Mouse (Mus musculus) liver, embryonic 13.5 days (tissue): ENCODE measurements around the gene Aurkaip1. TPM values are rescaled to one million over a fixed set of nuclear protein-coding genes. Genes with fewer than 3 reads are reported as not detected.
A peak's percentile ranks its signal among the peaks of the same experiment; 100 is the strongest.

Experiments
- ATAC-seq: fragments of 200-750 bp; cut with Nextera tagmentation; 2 replicates; pipeline ENCODE4 v1.8.0; 2017; ENCODE audit warnings: low read depth, mild to moderate bottlenecking, moderate number of reproducible peaks, moderate library complexity
- DNase-seq: peaks from one replicate; pipeline ENCODE4 v3.0.0; 2022
- H3K27ac ChIP-seq: fragments of 300-500 bp; sonication (generic); 2 replicates; pipeline ENCODE4 v1.5.1; 2015; ENCODE audit warnings: moderate library complexity, mild to moderate bottlenecking, inconsistent platforms
- H3K27me3 ChIP-seq: fragments of 300-500 bp; sonication (generic); 2 replicates; pipeline ENCODE4 v1.6.1; 2015; ENCODE audit warnings: mild to moderate bottlenecking, inconsistent platforms
- H3K36me3 ChIP-seq: fragments of 300-500 bp; sonication (generic); 2 replicates; pipeline ENCODE4 v1.6.1; 2015; ENCODE audit warnings: mild to moderate bottlenecking, inconsistent platforms
- H3K4me1 ChIP-seq: fragments of 300-500 bp; sonication (generic); replicated peaks from 2 replicates; pipeline ENCODE4 v1.6.1; 2015; ENCODE audit warnings: inconsistent platforms
- H3K4me2 ChIP-seq: fragments of 300-500 bp; sonication (generic); 2 replicates; pipeline ENCODE4 v1.6.1; 2015; ENCODE audit warnings: inconsistent platforms, mild to moderate bottlenecking, moderate library complexity
- H3K4me3 ChIP-seq: fragments of 300-500 bp; sonication (generic); replicated peaks from 2 replicates; pipeline ENCODE4 v1.5.1; 2015; ENCODE audit warnings: mild to moderate bottlenecking, inconsistent platforms
- H3K9ac ChIP-seq: fragments of 300-500 bp; sonication (generic); 2 replicates; pipeline ENCODE4 v1.6.1; 2015; ENCODE audit warnings: mild to moderate bottlenecking, inconsistent platforms
- H3K9me3 ChIP-seq: fragments of 300-500 bp; sonication (generic); replicated peaks from 2 replicates; pipeline ENCODE4 v1.6.1; 2016; ENCODE audit warnings: inconsistent platforms
- WGBS: fragments of 180-500 bp; shearing (Covaris S2); methylation state at CpG from one replicate; pipeline ENCODE4 v1.1.7; 2015; ENCODE audit not compliant: insufficient replicate concordance; 5-methylcytosine and 5-hydroxymethylcytosine counted together
- microRNA-seq: library from miRNA; unstranded; fragments of <30 nt; microRNA quantifications from one replicate; pipeline ENCODE4, GENCODE M21; 2016
- polyA plus RNA-seq: library from polyadenylated mRNA; unstranded; fragments of >200 nt; fragmentation: Nextera tagmentation; extraction: Ambion mirVana; gene quantifications from 2 replicates; pipeline ENCODE4 v1.2.1, GENCODE M21; 2015

The Aurkaip1 gene
- polyA plus RNA-seq, 1 experiment from 2014 or later, result 148 TPM

DNA sequence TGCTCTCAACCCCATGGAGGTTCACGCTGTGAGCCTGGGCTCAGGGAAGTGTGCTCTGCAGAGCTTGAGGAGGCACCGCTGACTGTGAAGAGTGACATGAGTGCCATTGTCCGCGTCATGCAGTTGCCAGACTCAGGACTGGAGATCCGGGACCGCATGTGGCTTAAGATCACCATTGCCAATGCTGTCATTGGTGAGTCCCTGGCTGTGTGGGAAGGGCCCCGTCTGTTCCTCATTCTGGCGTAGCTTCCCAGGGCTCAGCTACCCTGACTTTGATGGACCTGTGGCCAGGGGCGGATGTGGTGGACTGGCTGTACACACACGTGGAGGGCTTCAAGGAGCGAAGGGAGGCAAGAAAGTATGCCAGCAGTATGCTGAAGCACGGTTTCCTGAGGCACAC is 25.0 kb downstream of the Aurkaip1 start:
- ATAC-seq (no peak), DNase-seq (no peak)
- WGBS, result 83% methylated on average over 12 of the region's 12 CpGs
- peaks cover 28% of the 10 kb centered on the region for H3K4me1 ChIP-seq
- H3K4me2 ChIP-seq, result no peak overlapping the region
- H3K9ac ChIP-seq, result no peak overlapping the region
- H3K27ac ChIP-seq, result no peak overlapping the region
- no peaks in the 10 kb centered on the region for H3K9me3 ChIP-seq
- H3K27me3 ChIP-seq, result no peaks in the 10 kb centered on the region
- H3K4me3 ChIP-seq, result no peak overlapping the region
- H3K36me3 ChIP-seq, result peaks cover 79% of the 10 kb centered on the region

GRCm38 (mm10) chr4:155856881-155857280 is 25.8 kb downstream of the Aurkaip1 start:
- H3K4me1 ChIP-seq, result peaks cover 24% of the 10 kb centered on the region
- no peaks in the 10 kb centered on the region for H3K9me3 ChIP-seq
- no peak overlapping the region; the same call in 1 of the 2 replicates for H3K27ac ChIP-seq
- no peak overlapping the region for H3K4me3 ChIP-seq
- peak; percentile 57 for ATAC-seq
- 30% methylated on average over 3 of the region's 3 CpGs for WGBS
- H3K27me3 ChIP-seq, result no peaks in the 10 kb centered on the region
- no peak overlapping the region for H3K9ac ChIP-seq
- H3K36me3 ChIP-seq, result peaks cover 80% of the 10 kb centered on the region
- peak overlapping the region; percentile 23 for H3K4me2 ChIP-seq
- DNase-seq, result no peak

DNA sequence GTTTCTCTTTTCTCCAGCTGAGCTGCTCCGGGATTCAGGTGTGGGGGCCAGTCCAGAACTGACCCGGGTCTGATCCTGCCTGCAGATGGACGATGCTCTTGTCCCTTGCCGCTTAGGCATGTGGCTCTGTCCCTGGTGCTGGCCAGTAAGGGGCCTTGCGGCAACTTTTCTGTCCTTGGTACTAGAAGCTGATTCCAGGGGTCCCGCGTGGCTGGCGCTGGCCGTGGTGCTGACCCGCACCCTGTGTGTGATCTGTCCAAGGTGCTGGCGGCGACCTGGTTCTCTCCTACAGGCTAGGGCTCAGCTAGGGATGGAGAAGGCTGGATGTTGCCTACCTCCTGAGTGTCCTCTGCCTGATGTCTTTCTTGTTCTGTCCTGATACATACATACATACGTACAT is 28.2 kb downstream of the Aurkaip1 start:
- DNase-seq (peak; percentile 60), ATAC-seq (no peak)
- Histone ChIP-seq H3K36me3 (peaks cover 62% of the 10 kb centered on the region), H3K4me2 (no peak overlapping the region), H3K9me3 (no peaks in the 10 kb centered on the region), H3K27me3 (no peaks in the 10 kb centered on the region), H3K27ac (no peak overlapping the region), H3K4me1 (peaks cover 24% of the 10 kb centered on the region), H3K9ac (no peak overlapping the region), H3K4me3 (no peak overlapping the region)
- 37% methylated on average over 13 of the region's 13 CpGs for WGBS

GRCm38 (mm10) chr4:155861787-155862186 is 30.7 kb downstream of the Aurkaip1 start:
- H3K27ac ChIP-seq, result no peak overlapping the region
- WGBS, result 79% methylated on average over 7 of the region's 7 CpGs
- H3K27me3 ChIP-seq, result no peaks in the 10 kb centered on the region
- no peak overlapping the region for H3K4me2 ChIP-seq
- DNase-seq, result no peak
- H3K9me3 ChIP-seq, result no peaks in the 10 kb centered on the region
- H3K4me3 ChIP-seq, result no peak overlapping the region
- H3K36me3 ChIP-seq, result peaks cover 56% of the 10 kb centered on the region
- no peak overlapping the region for H3K9ac ChIP-seq
- no peak for ATAC-seq
- H3K4me1 ChIP-seq, result peaks cover 7% of the 10 kb centered on the region

GRCm38 (mm10) chr4:155863001-155863400 is 31.9 kb downstream of the Aurkaip1 start, which contains the start of gene Tas1r3:
Tas1r3 (minus strand) TSS chr4:155863362.
- Histone ChIP-seq H3K4me3 (no peak within 1 kb of the TSS), H3K27ac (no peak within 1 kb of the TSS), H3K9me3 (no peaks in the 10 kb centered on the region), H3K4me2 (no peak within 1 kb of the TSS), H3K27me3 (no peaks in the 10 kb centered on the region), H3K36me3 (peaks cover 46% of the 10 kb centered on the region), H3K4me1 (peaks cover 8% of the 10 kb centered on the region), H3K9ac (no peak within 1 kb of the TSS)
- ATAC-seq (no peak), DNase-seq (no peak)
- 72% methylated on average over 5 of the region's 5 CpGs for WGBS

- Histone ChIP-seq H3K27ac (peak overlapping the region; percentile 47), H3K4me3 (peak overlapping the region; percentile 84), H3K4me2 (peak overlapping the region; percentile 97), H3K36me3 (peaks cover 49% of the 10 kb centered on the region), H3K9me3 (no peaks in the 10 kb centered on the region), H3K27me3 (no peaks in the 10 kb centered on the region), H3K9ac (peak overlapping the region; percentile 83), H3K4me1 (peaks cover 44% of the 10 kb centered on the region)
- DNase-seq, result no peak
- 6% methylated on average over 22 of the region's 22 CpGs for WGBS
- peak; percentile 32 for ATAC-seq
Measured at GRCm38 (mm10) chr4:155868614-155869298, 37.7 kb downstream of the Aurkaip1 start.

DNA sequence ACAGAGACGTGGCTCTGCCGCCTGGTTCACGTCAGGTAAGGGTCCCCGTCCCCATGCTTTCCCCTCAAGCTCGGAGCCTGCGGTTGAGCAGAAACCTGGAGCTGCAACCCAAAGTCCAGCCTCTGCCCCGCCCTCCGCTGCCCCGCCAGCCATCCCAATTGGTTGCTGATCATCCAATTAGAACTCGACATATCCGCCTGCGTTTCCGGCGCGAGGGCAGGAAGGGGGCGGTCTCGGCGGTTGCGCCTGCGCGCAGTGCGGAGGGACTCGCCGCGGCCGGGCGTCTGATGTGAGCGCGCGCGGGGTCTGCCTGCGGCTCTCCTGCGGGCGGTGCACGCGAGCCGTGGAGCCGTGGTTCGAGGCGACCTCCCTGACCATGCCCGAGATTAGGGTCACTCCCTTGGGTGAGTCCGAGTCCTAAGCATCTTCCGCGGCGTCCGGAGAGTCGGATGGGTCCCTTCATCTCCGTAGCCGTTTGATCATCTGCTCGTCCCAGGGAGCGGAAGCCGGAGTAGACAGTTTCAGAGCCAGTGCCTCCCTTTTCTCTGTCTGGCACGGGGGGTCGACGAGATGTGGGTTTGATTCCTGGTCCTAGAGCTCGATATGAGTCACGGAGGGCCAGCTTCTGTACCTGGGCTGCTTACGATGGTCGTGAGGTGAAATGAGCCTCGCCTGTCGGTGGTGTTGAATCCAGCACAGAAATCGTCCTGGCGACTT is 38.4 kb downstream of the Aurkaip1 start, which contains the start of the genes Cptp and Ints11:
TSS of gene Cptp (minus strand) at position 124 of the 717 bp plus-strand sequence.
TSS of gene Ints11 (plus strand) at position 230 of the 717 bp plus-strand sequence.
- ATAC-seq, result peak; percentile 96
- H3K36me3 ChIP-seq, result peaks cover 56% of the 10 kb centered on the region

GRCm38 (mm10) chr4:155871404-155871803 is 40.3 kb downstream of the Aurkaip1 start:
- H3K4me2 ChIP-seq, result 0 out of 2 replicates have a peak overlapping the region, but pooled peaks have one; percentile 97
- peaks cover 44% of the 10 kb centered on the region for H3K4me1 ChIP-seq
- WGBS, result 74% methylated on average over 7 of the region's 7 CpGs
- no peak overlapping the region for H3K9ac ChIP-seq
- ATAC-seq, result no peak
- H3K36me3 ChIP-seq, result peaks cover 59% of the 10 kb centered on the region
- no peaks in the 10 kb centered on the region for H3K9me3 ChIP-seq
- no peaks in the 10 kb centered on the region for H3K27me3 ChIP-seq
- H3K4me3 ChIP-seq, result peak overlapping the region; percentile 14; the same call in 1 of the 2 replicates
- DNase-seq, result no peak
- H3K27ac ChIP-seq, result no peak overlapping the region

More for the DNA sequence above, 38.4 kb downstream of the Aurkaip1 start, which contains the start of the genes Cptp and Ints11:
- Histone ChIP-seq H3K4me1 (peaks cover 44% of the 10 kb centered on the region), H3K27ac (peak within 1 kb of the TSS; percentile 47), H3K9me3 (no peaks in the 10 kb centered on the region), H3K4me3 (peak within 1 kb of the TSS; percentile 84), H3K4me2 (peak within 1 kb of the TSS; percentile 97), H3K9ac (peak within 1 kb of the TSS; percentile 89), H3K27me3 (no peaks in the 10 kb centered on the region)
- under 1% methylated on average over 63 of the region's 63 CpGs for WGBS
- peak; percentile 96 for DNase-seq

Small RNA genes within 50 kb of the gene (microRNA-seq; reads per million reads assigned to microRNA genes)
- not detected for gene Gm27743

Other genes with a start within 250 kb of the Aurkaip1 start
- gene Slc35e2, start 229.9 kb upstream of the Aurkaip1 start, polyA plus RNA-seq, result 4.4 and 5.9 TPM in 2 replicates
- gene Cdk11b, start 206.4 kb upstream of the Aurkaip1 start, polyA plus RNA-seq, result 30.6 and 36.2 TPM in 2 replicates
- not detected in 2 replicates for gene Gm10563, start 185.9 kb upstream of the Aurkaip1 start, polyA plus RNA-seq
- 4.9 and 6.0 TPM in 2 replicates for gene Mmp23, start 177.9 kb upstream of the Aurkaip1 start, polyA plus RNA-seq
- 3.2 and 3.7 TPM in 2 replicates for gene Mib2, start 162.1 kb upstream of the Aurkaip1 start, polyA plus RNA-seq
- gene Fndc10, start 136.9 kb upstream of the Aurkaip1 start, polyA plus RNA-seq, result 0.39 and 0.49 TPM in 2 replicates
- 77.7 TPM in 2 replicates for gene Ssu72, start 126.5 kb upstream of the Aurkaip1 start, polyA plus RNA-seq
- gene Tmem240, start 96.5 kb upstream of the Aurkaip1 start, polyA plus RNA-seq, result 0.07 and 0.18 TPM in 2 replicates
- gene Atad3a, start 70.2 kb upstream of the Aurkaip1 start, polyA plus RNA-seq, result 73.2 and 75.6 TPM in 2 replicates
- 0.43 and 0.45 TPM in 2 replicates for gene Vwa1, start 56.6 kb upstream of the Aurkaip1 start, polyA plus RNA-seq
- 0.08 and 0.14 TPM in 2 replicates for gene Tmem88b, start 45.4 kb upstream of the Aurkaip1 start, polyA plus RNA-seq
- gene Ankrd65, start 40.8 kb upstream of the Aurkaip1 start, polyA plus RNA-seq, result not detected in 2 replicates
- gene Mrpl20, start 28.4 kb upstream of the Aurkaip1 start, polyA plus RNA-seq, result 225 and 227 TPM in 2 replicates
- 62.9 and 68.8 TPM in 2 replicates for gene Ccnl2, start 18.8 kb upstream of the Aurkaip1 start, polyA plus RNA-seq
- 5.6 and 6.8 TPM in 2 replicates for gene Mxra8, start 8.4 kb downstream of the Aurkaip1 start, polyA plus RNA-seq
- 1.8 and 2.4 TPM in 2 replicates for gene Dvl1, start 16.1 kb downstream of the Aurkaip1 start, polyA plus RNA-seq
- 0.05 and 0.09 TPM in 2 replicates for gene Tas1r3, start 32.1 kb downstream of the Aurkaip1 start, polyA plus RNA-seq
- gene Cptp, start 38.2 kb downstream of the Aurkaip1 start, polyA plus RNA-seq, result 8.4 and 10.2 TPM in 2 replicates
- 40.0 and 41.9 TPM in 2 replicates for gene Ints11, start 38.3 kb downstream of the Aurkaip1 start, polyA plus RNA-seq
- 25.4 and 25.7 TPM in 2 replicates for gene Pusl1, start 60.5 kb downstream of the Aurkaip1 start, polyA plus RNA-seq
- gene Acap3, start 60.5 kb downstream of the Aurkaip1 start, polyA plus RNA-seq, result 7.6 and 7.8 TPM in 2 replicates
- 68.1 and 70.3 TPM in 2 replicates for gene Ube2j2, start 112.6 kb downstream of the Aurkaip1 start, polyA plus RNA-seq
- gene C1qtnf12, start 131.0 kb downstream of the Aurkaip1 start, polyA plus RNA-seq, result 55.3 and 58.7 TPM in 2 replicates
- 5.5 and 6.2 TPM in 2 replicates for gene B3galt6, start 161.4 kb downstream of the Aurkaip1 start, polyA plus RNA-seq
- gene Sdf4, start 161.6 kb downstream of the Aurkaip1 start, polyA plus RNA-seq, result 88.2 and 91.6 TPM in 2 replicates
- gene Tnfrsf4, start 182.6 kb downstream of the Aurkaip1 start, polyA plus RNA-seq, result 0.09 and 0.20 TPM in 2 replicates
- 0.60 and 0.65 TPM in 2 replicates for gene Tnfrsf18, start 194.9 kb downstream of the Aurkaip1 start, polyA plus RNA-seq
- 0.12 and 0.20 TPM in 2 replicates for gene Ttll10, start 228.1 kb downstream of the Aurkaip1 start, polyA plus RNA-seq